21 mouse cellular contexts compared by ENCODE assay signal in the genomic region with DNA sequence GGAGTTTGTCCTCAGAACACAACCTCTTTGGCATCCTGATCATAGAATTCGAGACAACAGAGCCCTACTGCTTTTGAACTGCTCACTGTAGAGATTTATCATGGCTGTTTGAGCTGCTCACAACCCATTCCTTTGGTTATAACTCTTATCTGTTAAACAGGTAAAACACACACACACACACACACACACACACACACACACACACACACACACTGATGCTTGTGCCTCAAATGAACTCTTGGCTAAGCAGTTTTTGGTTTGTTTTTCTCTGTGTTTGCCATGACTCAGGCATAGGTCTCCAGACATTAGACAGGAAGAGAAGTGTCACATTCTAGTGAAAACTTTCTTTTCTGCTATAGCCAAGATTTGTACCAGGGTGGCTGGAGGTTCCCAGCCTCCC.
DNase-seq lines count a peak whose midpoint lies in the region; ATAC-seq and TF ChIP-seq lines count a peak whose summit lies in the region.
"Had no signal": no experiment of that assay in that cellular context is flagged by ENCODE, and none has a peak within 500 bp of the region (broad histone marks: within the 10 kb centered on the region; RNA-seq: fewer than 3 reads in every experiment).

No protein-coding gene starts in this region.

- no peaks in the 10 kb centered on the region for H3K36me3 ChIP-seq in heart, embryonic 13.5 days
- H3K36me3 ChIP-seq: embryonic facial prominence, embryonic 15.5 days; heart, embryonic 15.5 days; hindbrain, embryonic 10.5 days had no signal

- H3K9ac ChIP-seq in heart, embryonic 13.5 days = no peak overlapping the region
- H3K9ac ChIP-seq: embryonic facial prominence, embryonic 15.5 days; forebrain, embryonic 13.5 days; forebrain, postnatal 0 days; heart, embryonic 15.5 days; hindbrain, embryonic 14.5 days had no signal

- H3K27ac ChIP-seq in heart, embryonic 13.5 days (replicated peaks) = 0 out of 2 replicates have a peak overlapping the region, but pooled peaks have one; percentile 20
- H3K27ac ChIP-seq in embryonic fibroblast, embryonic 13.5 days (ENCODE audit: insufficient read depth, low read length) = peak overlapping the region; percentile 31
- H3K27ac ChIP-seq: embryonic facial prominence, embryonic 15.5 days; forebrain, embryonic 13.5 days; gastrocnemius, adult 2 months; heart, embryonic 15.5 days; hindbrain, embryonic 10.5 days; hindbrain, embryonic 14.5 days had no signal

- H3K27me3 ChIP-seq in heart, embryonic 13.5 days (replicated peaks) = no peaks in the 10 kb centered on the region
- H3K27me3 ChIP-seq: CH12.LX; embryonic facial prominence, embryonic 15.5 days; forebrain, embryonic 13.5 days; heart, embryonic 15.5 days had no signal

- no peak overlapping the region for H3K4me3 ChIP-seq in heart, embryonic 13.5 days
- H3K4me3 ChIP-seq in embryonic fibroblast, embryonic 13.5 days (ENCODE audit: insufficient read depth, low read length) = no peak overlapping the region
- H3K4me3 ChIP-seq: embryonic facial prominence, embryonic 15.5 days; forebrain, embryonic 13.5 days; gastrocnemius, adult 2 months; heart, embryonic 15.5 days; hindbrain, embryonic 10.5 days had no signal

- TF ChIP-seq CTCF in embryonic fibroblast, embryonic 13.5 days (IDR thresholded peaks at IDR 0.05; ENCODE audit: borderline replicate concordance, insufficient read depth, low read length) = no peak

- no peaks in the 10 kb centered on the region for H3K4me1 ChIP-seq in heart, embryonic 13.5 days
- H3K4me1 ChIP-seq in embryonic fibroblast, embryonic 13.5 days (ENCODE audit: control insufficient read depth, insufficient read depth, low read length) = peaks cover 9% of the 10 kb centered on the region
- H3K4me1 ChIP-seq: embryonic facial prominence, embryonic 15.5 days; forebrain, embryonic 13.5 days; heart, embryonic 15.5 days; hindbrain, embryonic 10.5 days had no signal

- TF ChIP-seq POLR2A in embryonic fibroblast, embryonic 13.5 days (IDR thresholded peaks at IDR 0.05; ENCODE audit: low read depth, low read length) = no peak

- no peak overlapping the region for H3K4me2 ChIP-seq in heart, embryonic 13.5 days
- H3K4me2 ChIP-seq: embryonic facial prominence, embryonic 15.5 days; forebrain, embryonic 13.5 days; heart, embryonic 15.5 days; hindbrain, embryonic 14.5 days had no signal

- WGBS in heart, embryonic 13.5 days = 60% methylated on average over 1 of the region's 1 CpGs

- no peak for DNase-seq in heart, adult 11 months
- DNase-seq in urinary bladder, postnatal 14 days (ENCODE audit: low spot score) = peak; percentile 27
- DNase-seq in urinary bladder, adult 2 months (ENCODE audit: low spot score) = no peak
- DNase-seq in embryo, embryonic 9.5 days (ENCODE audit: extremely low spot score) = no peak
- DNase-seq in lung, postnatal 4 days = no peak
- DNase-seq: adrenal gland, adult 2 months; adrenal gland, postnatal 25 days; cerebellum, adult 2 months; cerebellum, postnatal 10 days; forebrain, postnatal 0 days; gastrocnemius, adult 2 months; gastrocnemius, postnatal 25 days; heart, postnatal 14 days had no signal

- H3K9me3 ChIP-seq in heart, embryonic 13.5 days = no peaks in the 10 kb centered on the region
- H3K9me3 ChIP-seq: embryonic facial prominence, embryonic 15.5 days; forebrain, embryonic 13.5 days; heart, embryonic 15.5 days; hindbrain, embryonic 10.5 days had no signal

- no peak for ATAC-seq in heart, embryonic 13.5 days (ENCODE audit: extremely low read depth, insufficient number of reproducible peaks, low FRiP score, low TSS enrichment)
- ATAC-seq: forebrain, embryonic 13.5 days; forebrain, postnatal 0 days had no signal
